ENCODE assay signal across 16 mouse cellular contexts in the genomic region with DNA sequence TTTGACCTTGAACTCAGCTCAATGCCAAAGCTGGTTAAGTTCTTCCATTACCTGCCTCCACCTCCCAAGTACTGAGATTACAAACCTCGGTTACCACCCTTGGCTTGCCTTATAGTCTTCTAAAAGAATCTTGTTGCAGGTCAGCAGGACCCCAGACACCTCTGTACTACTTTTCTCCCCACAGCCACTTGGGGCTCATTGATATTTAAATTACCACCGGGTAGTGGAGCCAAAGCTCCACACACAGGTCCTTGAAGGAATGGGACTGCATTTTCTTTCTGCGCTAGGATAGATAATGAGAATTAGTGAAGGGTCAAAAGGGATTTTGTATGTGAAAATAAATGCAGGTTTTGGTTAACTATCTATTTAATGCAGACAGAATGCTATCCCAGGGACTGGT.
A peak's percentile ranks its signal among the peaks of the same experiment; 100 is the strongest.
DNase-seq lines count a peak whose midpoint lies in the region; ATAC-seq and TF ChIP-seq lines count a peak whose summit lies in the region.
"Had no signal": no experiment of that assay in that cellular context is flagged by ENCODE, and none has a peak within 500 bp of the region (broad histone marks: within the 10 kb centered on the region; RNA-seq: fewer than 3 reads in every experiment).

No protein-coding gene starts in this region.

- H3K9ac ChIP-seq in midbrain, embryonic 16.5 days (ENCODE audit: low read depth, low read length), result no peak overlapping the region
- no peak overlapping the region for H3K9ac ChIP-seq in hindbrain, embryonic 13.5 days
- H3K9ac ChIP-seq in midbrain, postnatal 0 days (replicated peaks; ENCODE audit: low read length, poor library complexity, severe bottlenecking), result no peak overlapping the region
- H3K9ac ChIP-seq: limb, embryonic 15.5 days had no signal

- ATAC-seq in midbrain, embryonic 16.5 days, result no peak
- peak; percentile 54; the same call in 1 of the 2 replicates for ATAC-seq in hindbrain, embryonic 13.5 days (ENCODE audit: low FRiP score)
- 0 out of 2 replicates have a peak, but pooled peaks have one; percentile 41 for ATAC-seq in midbrain, postnatal 0 days (ENCODE audit: low FRiP score)

- H3K9me3 ChIP-seq in midbrain, embryonic 10.5 days (replicated peaks), result no peaks in the 10 kb centered on the region
- no peaks in the 10 kb centered on the region for H3K9me3 ChIP-seq in midbrain, embryonic 16.5 days (replicated peaks; ENCODE audit: control insufficient read depth, low read length, poor library complexity, severe bottlenecking)
- no peaks in the 10 kb centered on the region for H3K9me3 ChIP-seq in hindbrain, embryonic 13.5 days
- no peaks in the 10 kb centered on the region for H3K9me3 ChIP-seq in midbrain, postnatal 0 days (ENCODE audit: low read length)
- H3K9me3 ChIP-seq: heart, embryonic 10.5 days; limb, embryonic 15.5 days had no signal

- TF ChIP-seq CTCF in midbrain, postnatal 0 days (IDR thresholded peaks at IDR 0.05), result peak; percentile 53

- 0 out of 2 replicates have a peak overlapping the region, but pooled peaks have one; percentile 5 for H3K4me3 ChIP-seq in midbrain, embryonic 10.5 days
- no peak overlapping the region for H3K4me3 ChIP-seq in midbrain, embryonic 16.5 days (ENCODE audit: low read depth, low read length)
- H3K4me3 ChIP-seq in hindbrain, embryonic 13.5 days, result no peak overlapping the region
- no peak overlapping the region for H3K4me3 ChIP-seq in midbrain, postnatal 0 days (ENCODE audit: low read depth, low read length)
- H3K4me3 ChIP-seq: erythroblast, embryonic 14.5 days; heart, embryonic 10.5 days; limb, embryonic 15.5 days had no signal

- H3K27ac ChIP-seq in midbrain, embryonic 10.5 days (replicated peaks), result peak overlapping the region; percentile 53; the same call in 1 of the 2 replicates
- no peak overlapping the region for H3K27ac ChIP-seq in midbrain, embryonic 16.5 days (ENCODE audit: low read length)
- no peak overlapping the region for H3K27ac ChIP-seq in hindbrain, embryonic 13.5 days
- no peak overlapping the region for H3K27ac ChIP-seq in midbrain, postnatal 0 days (ENCODE audit: low read depth, low read length)
- H3K27ac ChIP-seq: heart, embryonic 10.5 days; limb, embryonic 15.5 days had no signal

- no peak overlapping the region for H3K4me2 ChIP-seq in midbrain, embryonic 16.5 days (ENCODE audit: low read length)
- H3K4me2 ChIP-seq in hindbrain, embryonic 13.5 days, result no peak overlapping the region
- no peak overlapping the region for H3K4me2 ChIP-seq in midbrain, postnatal 0 days (ENCODE audit: low read depth, low read length, poor library complexity, severe bottlenecking)
- H3K4me2 ChIP-seq: limb, embryonic 15.5 days had no signal

- H3K27me3 ChIP-seq in midbrain, embryonic 10.5 days (ENCODE audit: low read depth, poor library complexity, severe bottlenecking), result no peaks in the 10 kb centered on the region
- no peaks in the 10 kb centered on the region for H3K27me3 ChIP-seq in midbrain, embryonic 16.5 days (ENCODE audit: control insufficient read depth, insufficient read depth, low read depth, low read length)
- no peaks in the 10 kb centered on the region for H3K27me3 ChIP-seq in hindbrain, embryonic 13.5 days
- no peaks in the 10 kb centered on the region for H3K27me3 ChIP-seq in midbrain, postnatal 0 days (ENCODE audit: insufficient read depth, low read length)
- H3K27me3 ChIP-seq: limb, embryonic 15.5 days had no signal

- peak; percentile 15 for DNase-seq in midbrain, embryonic 10.5 days (ENCODE audit: low spot score)
- DNase-seq in embryo, embryonic 10.5 days (ENCODE audit: low spot score), result peak; percentile 22
- peak; percentile 39 for DNase-seq in midbrain, postnatal 0 days (ENCODE audit: low spot score)
- no peak for DNase-seq in right cerebral cortex, postnatal 36 days (ENCODE audit: low spot score in 2 of 2)
- no peak for DNase-seq in B cell, adult 2 months
- DNase-seq: cerebellum, adult 8-10 months; gastrocnemius, postnatal 10 days; kidney, adult 2 months; lung, adult 18-20 months; spleen, adult 18-20 months; thymus, postnatal 4 days had no signal

- WGBS in midbrain, embryonic 10.5 days, result 6% methylated on average over 3 of the region's 3 CpGs
- 6% methylated on average over 3 of the region's 3 CpGs for WGBS in midbrain, embryonic 16.5 days
- 5% methylated on average over 3 of the region's 3 CpGs for WGBS in hindbrain, embryonic 13.5 days
- WGBS in midbrain, postnatal 0 days, result 9% methylated on average over 3 of the region's 3 CpGs

- H3K4me1 ChIP-seq in midbrain, embryonic 10.5 days, result peaks cover 16% of the 10 kb centered on the region
- H3K4me1 ChIP-seq in midbrain, embryonic 16.5 days (ENCODE audit: control insufficient read depth, insufficient read depth, low read length), result peaks cover 5% of the 10 kb centered on the region
- peaks cover 12% of the 10 kb centered on the region for H3K4me1 ChIP-seq in hindbrain, embryonic 13.5 days (replicated peaks)
- 0 out of 2 replicates have a peak, but pooled peaks cover 2% of the 10 kb centered on the region for H3K4me1 ChIP-seq in midbrain, postnatal 0 days (ENCODE audit: insufficient read depth, low read length)
- H3K4me1 ChIP-seq: heart, embryonic 10.5 days; limb, embryonic 15.5 days had no signal

- no peaks in the 10 kb centered on the region for H3K36me3 ChIP-seq in midbrain, embryonic 10.5 days
- H3K36me3 ChIP-seq in midbrain, embryonic 16.5 days (ENCODE audit: control insufficient read depth, insufficient read depth, low read length), result no peaks in the 10 kb centered on the region
- H3K36me3 ChIP-seq in hindbrain, embryonic 13.5 days, result no peaks in the 10 kb centered on the region
- no peaks in the 10 kb centered on the region for H3K36me3 ChIP-seq in midbrain, postnatal 0 days (ENCODE audit: insufficient read depth, low read length)
- H3K36me3 ChIP-seq: heart, embryonic 10.5 days; limb, embryonic 15.5 days had no signal

Comparison
In these comparisons a context has a peak if more than half of its experiments do, and no peak if none do; other contexts are left out.
1. DNase-seq: peak in midbrain, embryonic 10.5 days (single experiment), embryo, embryonic 10.5 days (single experiment) and midbrain, postnatal 0 days (single experiment); none in right cerebral cortex, postnatal 36 days (0 of 2) and B cell, adult 2 months (0 of 2).